Mouse (Mus musculus): ENCODE measurements around the gene Bbs9.

DNA sequence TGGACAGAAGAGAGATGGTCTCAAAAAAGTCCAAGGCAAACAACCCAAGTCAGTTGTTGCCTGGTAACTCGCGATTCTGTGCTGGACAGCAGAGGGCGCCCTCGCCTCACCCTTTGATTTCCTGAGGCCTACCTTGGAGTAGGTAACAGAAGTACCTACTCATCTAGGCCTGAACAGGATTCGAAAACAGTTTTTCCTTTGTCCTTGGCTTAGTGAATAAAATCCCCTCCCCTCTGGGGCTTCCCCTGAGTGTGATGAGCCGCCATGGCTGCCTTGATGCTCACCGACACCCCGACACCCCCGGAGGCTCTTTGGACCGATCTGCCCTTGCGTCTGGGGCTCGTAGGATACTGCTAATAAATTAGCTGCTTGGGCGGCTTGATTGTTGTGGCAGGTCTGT lies 82.0 kb downstream of the Bbs9 start:
- TF ChIP-seq GATA1 (IDR thresholded peaks at IDR 0.05; ENCODE audit: low read length) (no peak), TAL1 (IDR thresholded peaks at IDR 0.05; ENCODE audit: low read length) (no peak)

Measured in erythroblast, embryonic 14.5 days (primary cell).